Mouse (Mus musculus) forebrain, postnatal 0 days (tissue): ENCODE measurements around the gene Gna14. TPM values are rescaled to one million over a fixed set of nuclear protein-coding genes. Genes with fewer than 3 reads are reported as not detected.

ENCODE experiments used
- ATAC-seq: fragments of 200-750 bp; cut with Nextera tagmentation; 2 replicates; pipeline ENCODE4 v1.8.0; 2017; ENCODE audit warnings: mild to moderate bottlenecking, moderate library complexity
- DNase-seq: peaks from one replicate; pipeline ENCODE4 v3.0.0-alpha.2; 2015
- H3K27ac ChIP-seq: fragments of 300-500 bp; sonication (generic); 2 replicates; pipeline ENCODE4 v1.5.1; 2014; ENCODE audit warnings: low read depth, mild to moderate bottlenecking, antibody characterized with exemption, low read length, moderate library complexity, mixed read lengths
- H3K27me3 ChIP-seq: fragments of 300-500 bp; sonication (generic); 2 replicates; pipeline ENCODE4 v1.6.1; 2014; ENCODE audit warnings: mild to moderate bottlenecking, low read length, mixed read lengths; ENCODE audit not compliant: insufficient read depth
- H3K36me3 ChIP-seq: fragments of 300-500 bp; sonication (generic); 2 replicates; pipeline ENCODE4 v1.6.1; 2014; ENCODE audit warnings: mild to moderate bottlenecking, moderate library complexity; ENCODE audit not compliant: insufficient read depth
- H3K4me1 ChIP-seq: fragments of 300-500 bp; sonication (generic); 2 replicates; pipeline ENCODE4 v1.6.1; 2014; ENCODE audit warnings: antibody characterized with exemption; ENCODE audit not compliant: insufficient read depth
- H3K4me2 ChIP-seq: fragments of 300-500 bp; sonication (generic); 2 replicates; pipeline ENCODE4 v1.6.1; 2014; ENCODE audit warnings: low read depth, mild to moderate bottlenecking, moderate library complexity
- H3K4me3 ChIP-seq: fragments of 300-500 bp; sonication (generic); 2 replicates; pipeline ENCODE4 v1.5.1; 2014; ENCODE audit warnings: low read depth, low read length, mixed read lengths
- H3K9ac ChIP-seq: fragments of 300-500 bp; sonication (generic); 2 replicates; pipeline ENCODE4 v1.6.1; 2014; ENCODE audit warnings: mild to moderate bottlenecking
- H3K9me3 ChIP-seq: fragments of 300-500 bp; sonication (generic); 2 replicates; pipeline ENCODE4 v1.6.1; 2016; ENCODE audit warnings: low read length
- CTCF ChIP-seq: sonication (generic); IDR thresholded peaks from 2 replicates; pipeline ENCODE4 v1.5.1; 2016; ENCODE audit warnings: antibody characterized with exemption, control low read depth, low read depth
- WGBS: fragments of 180-500 bp; shearing (Covaris S2); extraction: QIAGEN DNeasy Blood & Tissue Kit; methylation state at CpG from one replicate; pipeline ENCODE4 v1.1.7; 2014; 5-methylcytosine and 5-hydroxymethylcytosine counted together
- polyA plus RNA-seq: library from polyadenylated mRNA; unstranded; fragments of >200 nt; fragmentation: Nextera tagmentation; extraction: Ambion mirVana; gene quantifications from 2 replicates; pipeline ENCODE4 v1.2.1, GENCODE M21; 2015
- total RNA-seq: library from RNA; depleted of rRNA; stranded (reverse); fragments of >200 nt; gene quantifications from 2 replicates; pipeline ENCODE4 v1.2.3, GENCODE M21; 2014

Gene Gna14
- total and polyA plus RNA-seq, 2 experiments from 2014 or later = 0.56 to 0.62 TPM

GRCm38 (mm10) chr19:16490756-16491155, 55.2 kb downstream of the Gna14 start:
- Histone ChIP-seq H3K4me2 (no peak overlapping the region), H3K27ac (no peak overlapping the region), H3K4me3 (no peak overlapping the region), H3K4me1 (no peaks in the 10 kb centered on the region), H3K27me3 (no peaks in the 10 kb centered on the region), H3K36me3 (no peaks in the 10 kb centered on the region), H3K9me3 (no peaks in the 10 kb centered on the region), H3K9ac (no peak overlapping the region)
- WGBS = 83% methylated on average over 12 of the region's 12 CpGs
- ATAC-seq (no peak), DNase-seq (no peak)
- no peak for TF ChIP-seq CTCF

DNA sequence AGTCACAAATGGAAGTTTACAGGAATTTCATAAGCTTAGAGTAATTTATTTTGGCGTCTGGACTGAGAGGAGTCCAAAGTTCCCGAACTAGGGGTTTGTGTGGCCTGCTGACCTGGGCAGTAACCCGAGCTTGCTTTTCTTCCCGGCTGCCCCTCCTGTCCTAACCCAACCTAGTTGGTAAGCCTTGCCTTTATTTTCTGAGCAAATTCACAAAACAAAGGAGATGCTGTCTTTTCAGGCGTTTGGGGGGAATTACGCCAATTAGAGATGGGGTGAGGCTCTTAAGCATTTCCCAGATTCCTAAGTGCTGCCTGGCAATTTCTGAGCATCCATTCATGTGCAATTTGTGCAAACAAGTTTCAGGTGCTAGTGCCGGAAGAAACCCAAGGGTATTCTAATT, 55.9 kb downstream of the Gna14 start:
- Histone ChIP-seq H3K27ac (no peak overlapping the region), H3K9ac (no peak overlapping the region), H3K27me3 (no peaks in the 10 kb centered on the region), H3K4me3 (no peak overlapping the region), H3K4me2 (no peak overlapping the region), H3K9me3 (no peaks in the 10 kb centered on the region), H3K36me3 (no peaks in the 10 kb centered on the region), H3K4me1 (no peaks in the 10 kb centered on the region)
- no peak for ATAC-seq
- WGBS = 12% methylated on average over 7 of the region's 7 CpGs
- DNase-seq = peak; percentile 4
- TF ChIP-seq CTCF = no peak

- Histone ChIP-seq H3K36me3 (no peaks in the 10 kb centered on the region), H3K27me3 (no peaks in the 10 kb centered on the region), H3K4me3 (no peak overlapping the region), H3K4me1 (no peaks in the 10 kb centered on the region), H3K4me2 (no peak overlapping the region), H3K9me3 (no peaks in the 10 kb centered on the region), H3K27ac (no peak overlapping the region), H3K9ac (no peak overlapping the region)
- WGBS = 95% methylated on average over 1 of the region's 1 CpGs
- DNase-seq = no peak
- no peak for ATAC-seq
- TF ChIP-seq CTCF = no peak
Observed at GRCm38 (mm10) chr19:16492453-16492852, 56.9 kb downstream of the Gna14 start.

DNA sequence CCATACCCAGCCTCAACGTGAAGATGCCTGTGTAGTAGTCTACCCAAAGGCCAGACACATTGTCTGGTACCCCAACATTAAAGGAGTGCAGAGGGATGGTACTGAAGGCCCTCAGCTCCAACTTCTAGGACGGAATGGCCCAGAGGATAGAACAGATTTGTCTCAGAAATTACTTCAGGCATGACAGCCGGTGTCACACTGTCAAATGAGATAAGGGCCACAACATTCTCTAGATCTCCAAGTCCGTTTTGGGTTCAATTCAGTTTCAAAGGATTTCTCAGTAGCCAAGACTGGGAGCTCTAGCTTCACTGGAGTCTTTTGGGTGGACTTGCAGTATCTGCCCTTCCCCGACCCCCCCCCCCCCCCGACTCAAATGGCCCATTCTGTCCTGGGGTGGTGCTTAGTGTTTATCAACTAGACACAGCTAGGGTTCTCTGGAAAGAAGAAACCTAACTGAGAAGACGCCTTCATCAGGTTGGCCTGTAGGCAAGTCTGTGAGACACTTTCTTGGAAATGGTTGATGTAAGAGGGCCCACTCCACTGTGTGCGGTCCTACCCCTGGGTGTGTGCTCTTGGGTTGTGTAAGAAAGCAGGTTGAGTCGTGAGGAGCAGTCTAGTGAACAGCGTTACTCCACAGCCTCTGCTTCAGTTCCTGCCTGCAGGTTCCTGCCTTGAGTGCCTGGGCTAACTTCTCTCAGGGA, 59.4 kb downstream of the Gna14 start:
- WGBS = 94% methylated on average over 10 of the region's 10 CpGs
- DNase-seq = no peak
- no peak overlapping the region for H3K4me2 ChIP-seq

DNA sequence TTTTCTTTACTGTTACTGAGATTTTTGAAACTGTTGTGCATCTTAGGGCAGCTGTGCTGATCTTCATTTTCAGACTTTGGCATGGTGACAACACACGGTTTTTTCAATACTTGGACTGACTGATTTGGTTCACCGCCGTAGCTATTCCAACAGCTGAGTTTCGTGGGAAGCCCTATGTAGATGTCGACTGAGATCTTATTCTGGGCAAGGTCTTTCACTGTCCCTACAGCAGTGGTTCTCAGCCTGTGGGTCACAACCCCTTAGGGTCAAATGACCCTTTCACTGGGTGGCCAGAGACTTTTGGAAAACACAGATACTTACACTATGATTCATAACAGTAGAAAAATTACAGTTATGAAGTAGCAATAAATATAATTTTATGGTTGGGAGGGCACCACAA, 60.5 kb downstream of the Gna14 start:
- H3K27me3 ChIP-seq = no peaks in the 10 kb centered on the region
- 70% methylated on average over 5 of the region's 5 CpGs for WGBS
- no peak overlapping the region for H3K9ac ChIP-seq
- H3K4me3 ChIP-seq = no peak overlapping the region
- TF ChIP-seq CTCF = no peak
- no peak overlapping the region for H3K4me2 ChIP-seq
- H3K36me3 ChIP-seq = no peaks in the 10 kb centered on the region
- no peaks in the 10 kb centered on the region for H3K9me3 ChIP-seq
- DNase-seq = no peak
- H3K4me1 ChIP-seq = no peaks in the 10 kb centered on the region
- no peak overlapping the region for H3K27ac ChIP-seq
- ATAC-seq = no peak

More for the DNA sequence above, 59.4 kb downstream of the Gna14 start:
- Histone ChIP-seq H3K27ac (no peak overlapping the region), H3K4me1 (no peaks in the 10 kb centered on the region), H3K27me3 (no peaks in the 10 kb centered on the region), H3K9me3 (no peaks in the 10 kb centered on the region), H3K4me3 (no peak overlapping the region), H3K9ac (no peak overlapping the region), H3K36me3 (no peaks in the 10 kb centered on the region)
- no peak for TF ChIP-seq CTCF
- no peak for ATAC-seq

DNA sequence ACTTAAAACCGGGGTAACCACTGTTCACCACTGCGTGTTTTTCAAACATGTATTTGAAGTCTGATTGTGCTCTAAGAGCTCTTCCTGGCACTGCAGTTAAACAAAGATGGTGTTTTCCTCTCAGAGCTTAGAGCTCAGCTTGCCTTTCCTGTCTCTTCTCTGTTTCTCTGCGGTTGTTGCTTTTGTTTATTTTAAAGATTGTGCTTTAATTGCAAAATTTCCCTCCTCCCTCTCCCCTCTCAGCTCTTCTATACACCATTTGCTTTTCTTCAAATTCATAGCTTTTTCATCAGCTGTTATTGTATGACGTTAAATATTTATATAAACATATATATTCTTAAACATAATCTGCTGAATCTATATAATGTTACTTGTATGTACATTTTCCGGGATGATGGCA, 66.5 kb downstream of the Gna14 start:
- Histone ChIP-seq H3K9me3 (no peaks in the 10 kb centered on the region), H3K4me3 (no peak overlapping the region), H3K27ac (no peak overlapping the region), H3K36me3 (no peaks in the 10 kb centered on the region), H3K9ac (no peak overlapping the region), H3K4me1 (peaks cover 13% of the 10 kb centered on the region; the same call in 1 of the 2 replicates), H3K27me3 (no peaks in the 10 kb centered on the region), H3K4me2 (no peak overlapping the region)
- ATAC-seq (no peak), DNase-seq (no peak)
- no peak for TF ChIP-seq CTCF
- 61% methylated on average over 5 of the region's 5 CpGs for WGBS

DNA sequence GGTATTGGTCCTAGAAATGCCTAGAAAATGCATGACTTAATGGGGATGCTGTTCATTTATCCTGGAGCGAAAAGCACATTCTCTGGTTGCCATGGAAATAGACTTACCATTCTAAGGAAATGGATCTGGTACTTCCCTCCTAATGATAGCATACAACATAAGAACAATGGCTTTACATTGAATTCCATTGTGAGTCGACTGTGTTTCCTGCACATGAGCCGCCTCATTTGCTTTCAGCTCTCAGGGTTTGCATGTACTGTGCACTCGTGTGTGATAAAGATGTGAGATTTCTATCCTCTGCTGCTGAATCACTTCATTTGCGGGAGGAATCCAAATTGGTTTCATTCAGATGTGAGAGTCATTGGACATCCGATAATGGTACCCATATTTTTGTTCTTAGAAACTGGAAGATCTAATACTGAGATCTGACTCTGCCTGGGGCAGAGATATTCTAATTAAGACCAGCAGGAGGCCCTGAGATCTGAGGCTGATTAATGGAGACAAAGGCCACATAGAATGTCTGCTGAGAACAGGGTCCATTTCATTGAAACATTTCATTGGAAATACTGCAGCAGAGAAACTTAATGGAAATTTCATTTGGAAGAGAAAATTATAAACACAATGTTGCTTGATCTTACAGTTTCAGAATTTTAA, 71.3 kb downstream of the Gna14 start:
- H3K4me1 ChIP-seq = peaks cover 14% of the 10 kb centered on the region; the same call in 1 of the 2 replicates
- no peaks in the 10 kb centered on the region for H3K27me3 ChIP-seq
- TF ChIP-seq CTCF = peak; percentile 30
- no peaks in the 10 kb centered on the region for H3K9me3 ChIP-seq
- peak overlapping the region; percentile 71 for H3K27ac ChIP-seq
- no peak overlapping the region for H3K4me3 ChIP-seq
- H3K9ac ChIP-seq = no peak overlapping the region
- H3K4me2 ChIP-seq = no peak overlapping the region
- H3K36me3 ChIP-seq = no peaks in the 10 kb centered on the region
- peak; percentile 90 for ATAC-seq
- WGBS = 3% methylated on average over 6 of the region's 6 CpGs
- peak; percentile 68 for DNase-seq
